Mouse (Mus musculus): ENCODE results near the gene Lgsn.

GRCm38 (mm10) chr1:31203771-31204170, 27.6 kb downstream of the Lgsn start:
- TF ChIP-seq CTCF (conservative IDR thresholded peaks at IDR 0.05 in 1 of 2, IDR thresholded peaks at IDR 0.05 in 1 of 2; ENCODE audit: low read depth in 2 of 2, low read length in 2 of 2) (no peak), JUN (IDR thresholded peaks at IDR 0.05; ENCODE audit: insufficient read depth, low read depth, low read length) (no peak), POLR2A (IDR thresholded peaks at IDR 0.05; ENCODE audit: low read depth, low read length) (no peak), MAX (IDR thresholded peaks at IDR 0.05; ENCODE audit: low read length) (no peak), SIN3A (IDR thresholded peaks at IDR 0.05; ENCODE audit: low read length) (no peak), MEF2A (IDR thresholded peaks at IDR 0.05; ENCODE audit: borderline replicate concordance, low read depth, low read length) (no peak), CHD2 (IDR thresholded peaks at IDR 0.05; ENCODE audit: low read length) (no peak), ETS1 (conservative IDR thresholded peaks at IDR 0.05; ENCODE audit: low read depth, low read length) (no peak), RCOR1 (conservative IDR thresholded peaks at IDR 0.05; ENCODE audit: low read depth, low read length) (no peak), EP300 (IDR thresholded peaks at IDR 0.05; ENCODE audit: low read length) (no peak), NELFE (IDR thresholded peaks at IDR 0.05; ENCODE audit: low read depth, low read length) (no peak)
